Mouse (Mus musculus): Measurements from ENCODE around the gene Pex11g. TPM values are rescaled to one million over a fixed set of nuclear protein-coding genes. Genes with fewer than 3 reads are reported as not detected.

The Pex11g gene
- polyA plus RNA-seq, 1 experiment from 2014 or later: 5.6 TPM

DNA sequence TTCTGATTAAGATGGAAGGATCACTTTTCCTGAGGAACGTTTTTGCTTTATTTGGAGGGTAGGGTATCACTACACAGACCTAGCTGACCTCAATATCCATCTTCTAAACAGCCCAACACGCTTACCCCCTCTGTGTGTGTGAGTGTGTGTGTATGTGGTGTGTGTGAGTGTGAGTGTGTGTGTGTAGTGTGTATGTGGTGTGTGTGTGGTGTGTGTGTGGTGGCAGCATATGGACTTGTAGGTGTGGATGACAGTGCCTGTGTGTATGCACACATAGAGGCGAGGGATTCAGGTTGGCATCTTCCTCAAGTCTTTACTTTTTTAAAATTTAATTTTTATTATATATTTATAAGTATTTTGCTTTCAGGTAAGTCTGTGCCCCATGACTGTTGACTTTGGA is 31.1 kb upstream of the Pex11g start:
- no peak overlapping the region for H3K27ac ChIP-seq
- no peak overlapping the region for H3K9ac ChIP-seq
- no peaks in the 10 kb centered on the region for H3K27me3 ChIP-seq
- peaks cover 28% of the 10 kb centered on the region for H3K4me1 ChIP-seq
- 84% methylated on average over 3 of the region's 3 CpGs for WGBS
- H3K4me2 ChIP-seq: no peak overlapping the region
- no peaks in the 10 kb centered on the region for H3K9me3 ChIP-seq
- ATAC-seq (ENCODE audit: insufficient number of reproducible peaks, low FRiP score, low TSS enrichment, low read depth): no peak
- no peak overlapping the region for H3K4me3 ChIP-seq
- peaks cover 34% of the 10 kb centered on the region for H3K36me3 ChIP-seq

DNA sequence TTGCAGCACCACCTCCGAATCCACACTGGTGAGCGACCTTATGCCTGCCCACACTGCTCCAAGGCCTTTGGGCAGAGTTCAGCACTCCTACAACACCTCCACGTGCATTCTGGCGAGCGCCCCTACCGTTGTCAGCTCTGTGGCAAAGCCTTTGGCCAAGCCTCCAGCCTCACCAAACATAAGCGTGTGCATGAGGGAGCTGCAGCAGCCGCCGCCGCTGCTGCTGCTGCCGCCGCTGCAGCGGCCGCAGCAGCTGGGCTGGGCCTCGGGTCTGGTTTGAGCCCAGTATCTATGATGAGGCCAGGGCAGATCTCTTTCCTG is 28.9 kb upstream of the Pex11g start:
- Histone ChIP-seq H3K9ac (no peak overlapping the region), H3K36me3 (peaks cover 34% of the 10 kb centered on the region), H3K4me3 (no peak overlapping the region), H3K4me1 (peaks cover 27% of the 10 kb centered on the region), H3K27me3 (no peaks in the 10 kb centered on the region), H3K4me2 (no peak overlapping the region), H3K27ac (no peak overlapping the region), H3K9me3 (no peaks in the 10 kb centered on the region)
- ATAC-seq (ENCODE audit: insufficient number of reproducible peaks, low FRiP score, low TSS enrichment, low read depth): no peak
- WGBS: 91% methylated on average over 15 of the region's 15 CpGs

DNA sequence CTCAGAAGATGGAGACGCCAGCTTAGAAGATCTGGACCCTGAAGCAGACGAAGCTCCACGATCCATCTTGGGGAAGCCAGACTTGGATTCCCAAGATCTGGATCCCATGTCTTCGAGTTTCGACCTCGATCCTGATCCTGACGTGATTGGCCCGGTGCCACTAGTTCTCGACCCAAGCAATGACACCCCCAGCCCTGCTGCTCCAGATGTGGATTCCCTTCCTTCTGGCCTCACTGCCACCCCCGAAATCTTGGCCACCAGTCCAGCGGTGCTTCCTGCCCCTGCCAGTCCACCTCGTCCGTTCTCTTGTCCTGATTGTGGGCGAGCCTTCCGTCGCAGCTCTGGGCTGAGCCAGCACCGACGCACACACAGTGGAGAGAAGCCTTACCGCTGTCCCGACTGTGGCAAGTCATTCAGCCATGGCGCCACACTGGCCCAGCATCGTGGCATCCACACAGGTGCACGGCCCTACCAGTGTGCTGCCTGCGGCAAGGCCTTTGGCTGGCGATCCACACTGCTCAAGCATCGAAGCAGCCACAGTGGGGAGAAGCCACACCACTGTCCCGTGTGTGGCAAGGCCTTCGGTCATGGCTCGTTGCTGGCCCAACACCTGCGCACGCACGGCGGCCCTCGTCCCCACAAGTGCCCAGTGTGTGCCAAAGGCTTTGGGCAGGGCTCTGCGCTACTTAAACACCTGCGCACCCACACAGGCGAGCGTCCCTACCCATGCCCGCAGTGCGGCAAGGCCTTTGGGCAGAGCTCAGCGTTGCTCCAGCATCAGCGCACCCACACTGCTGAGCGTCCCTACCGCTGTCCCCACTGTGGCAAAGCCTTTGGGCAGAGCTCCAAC is 28.3 kb upstream of the Pex11g start:
- Histone ChIP-seq H3K4me2 (no peak overlapping the region), H3K9ac (no peak overlapping the region), H3K4me1 (peaks cover 21% of the 10 kb centered on the region), H3K36me3 (peaks cover 34% of the 10 kb centered on the region), H3K4me3 (no peak overlapping the region), H3K9me3 (no peaks in the 10 kb centered on the region), H3K27ac (no peak overlapping the region), H3K27me3 (no peaks in the 10 kb centered on the region)
- ATAC-seq (ENCODE audit: insufficient number of reproducible peaks, low FRiP score, low TSS enrichment, low read depth): no peak
- 96% methylated on average over 44 of the region's 44 CpGs for WGBS

DNA sequence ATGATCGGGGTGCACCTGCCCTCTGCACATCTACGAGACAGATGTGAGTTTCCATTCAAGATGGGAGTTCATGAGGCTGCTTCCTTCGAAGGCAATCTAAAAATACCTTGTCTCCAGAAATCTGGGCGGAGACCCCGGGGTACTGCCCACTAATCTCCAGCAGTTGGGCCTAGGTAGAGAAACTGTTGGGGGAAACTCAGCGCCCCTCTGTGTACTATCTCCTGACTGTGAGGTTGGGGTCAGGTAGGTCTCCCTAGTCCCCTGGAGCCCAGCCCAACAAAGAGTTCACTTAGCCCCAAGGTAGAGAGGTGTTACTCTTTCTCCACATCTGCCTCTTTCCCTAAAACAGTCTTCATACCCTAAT is 26.3 kb upstream of the Pex11g start:
- H3K4me3 ChIP-seq: peak overlapping the region; percentile 88
- peaks cover 34% of the 10 kb centered on the region for H3K36me3 ChIP-seq
- no peaks in the 10 kb centered on the region for H3K9me3 ChIP-seq
- WGBS: 32% methylated on average over 6 of the region's 6 CpGs
- no peak for ATAC-seq (ENCODE audit: insufficient number of reproducible peaks, low FRiP score, low TSS enrichment, low read depth)
- no peaks in the 10 kb centered on the region for H3K27me3 ChIP-seq
- H3K9ac ChIP-seq: peak overlapping the region; percentile 98
- peaks cover 13% of the 10 kb centered on the region; the same call in 1 of the 2 replicates for H3K4me1 ChIP-seq
- H3K27ac ChIP-seq: peak overlapping the region; percentile 94
- peak overlapping the region; percentile 51 for H3K4me2 ChIP-seq

DNA sequence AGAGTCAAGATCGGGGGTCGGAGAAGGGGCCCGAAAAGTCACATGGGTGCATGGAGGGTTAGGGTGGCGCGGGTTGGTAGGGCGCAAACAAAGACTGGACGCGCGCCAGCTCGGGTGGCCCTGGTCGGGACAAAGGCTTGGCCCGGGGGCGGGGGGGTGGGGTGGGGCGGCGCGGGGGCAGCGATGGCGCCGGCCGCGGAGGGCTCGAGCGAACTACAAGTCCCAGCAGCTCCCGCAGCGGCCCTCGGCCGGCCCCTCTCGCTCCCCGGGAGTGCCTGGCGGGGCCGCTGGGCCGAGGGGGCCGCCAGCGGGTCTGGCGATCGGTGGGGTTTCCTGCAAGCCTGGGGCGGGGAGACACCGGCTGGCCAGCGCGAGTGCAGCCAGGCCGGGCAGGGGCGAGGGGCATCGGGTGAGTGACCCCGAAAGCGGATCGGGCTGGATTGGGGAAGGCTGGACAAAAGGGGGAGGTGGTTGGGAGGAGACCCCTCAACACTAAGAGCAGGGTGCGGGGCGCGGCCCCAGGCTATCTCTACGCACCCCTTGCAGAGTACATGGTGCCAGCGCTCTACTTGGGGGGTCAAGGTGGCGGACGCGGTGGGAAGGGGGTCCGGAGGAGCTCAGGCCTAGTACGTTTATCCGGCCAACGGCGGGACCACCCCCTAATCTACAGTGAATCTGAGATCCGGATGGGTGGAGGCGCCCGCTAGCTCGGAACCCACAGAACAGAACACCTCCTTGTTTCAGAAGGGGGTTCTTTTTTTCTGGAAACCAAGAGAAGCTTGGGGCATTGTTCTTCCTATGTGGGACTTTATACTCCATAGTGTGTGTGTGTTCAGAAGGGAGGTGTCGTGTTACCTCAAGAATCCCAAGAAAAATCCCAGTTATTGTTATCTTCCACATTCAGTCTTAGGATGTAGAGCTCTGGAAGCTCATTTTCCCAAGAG is 25.7 kb upstream of the Pex11g start, which contains the start of gene Zfp358:
Gene Zfp358, plus strand, starts transcription at position 238 of the 944 bp plus-strand sequence.
- Histone ChIP-seq H3K36me3 (peaks cover 33% of the 10 kb centered on the region), H3K9me3 (no peaks in the 10 kb centered on the region), H3K27ac (peak within 1 kb of the TSS; percentile 94), H3K4me2 (peak within 1 kb of the TSS; percentile 51), H3K4me1 (peaks cover 13% of the 10 kb centered on the region; the same call in 1 of the 2 replicates), H3K27me3 (no peaks in the 10 kb centered on the region), H3K4me3 (peak within 1 kb of the TSS; percentile 88), H3K9ac (peak within 1 kb of the TSS; percentile 98)
- WGBS: 1% methylated on average over 57 of the region's 64 CpGs
- ATAC-seq (ENCODE audit: insufficient number of reproducible peaks, low FRiP score, low TSS enrichment, low read depth): peak; percentile 90

DNA sequence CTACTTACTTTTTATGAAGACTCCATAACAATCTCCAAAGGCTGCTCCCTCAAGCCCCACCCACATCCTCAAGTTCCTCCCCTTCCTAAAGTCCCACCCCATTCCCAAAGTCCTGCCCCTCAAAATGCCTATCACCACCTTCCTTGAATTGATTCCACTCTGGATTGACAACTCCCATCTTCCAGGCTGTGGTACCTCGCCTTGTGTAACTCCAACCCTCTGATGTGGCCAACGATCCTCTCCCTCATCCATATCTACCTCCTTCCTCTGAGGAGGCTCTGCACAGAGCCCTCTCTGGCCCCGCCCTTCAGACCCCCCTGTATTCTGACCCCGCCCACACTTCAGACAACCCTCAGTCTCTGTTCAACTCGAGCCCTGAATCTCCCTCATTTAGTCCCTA is 17.7 kb upstream of the Pex11g start:
- no peak overlapping the region for H3K9ac ChIP-seq
- no peak overlapping the region for H3K27ac ChIP-seq
- 24% methylated on average over 5 of the region's 5 CpGs for WGBS
- no peaks in the 10 kb centered on the region for H3K4me1 ChIP-seq
- no peaks in the 10 kb centered on the region for H3K27me3 ChIP-seq
- no peak for ATAC-seq (ENCODE audit: insufficient number of reproducible peaks, low FRiP score, low TSS enrichment, low read depth)
- H3K9me3 ChIP-seq: no peaks in the 10 kb centered on the region
- H3K4me3 ChIP-seq: no peak overlapping the region
- H3K36me3 ChIP-seq: no peaks in the 10 kb centered on the region
- no peak overlapping the region for H3K4me2 ChIP-seq

DNA sequence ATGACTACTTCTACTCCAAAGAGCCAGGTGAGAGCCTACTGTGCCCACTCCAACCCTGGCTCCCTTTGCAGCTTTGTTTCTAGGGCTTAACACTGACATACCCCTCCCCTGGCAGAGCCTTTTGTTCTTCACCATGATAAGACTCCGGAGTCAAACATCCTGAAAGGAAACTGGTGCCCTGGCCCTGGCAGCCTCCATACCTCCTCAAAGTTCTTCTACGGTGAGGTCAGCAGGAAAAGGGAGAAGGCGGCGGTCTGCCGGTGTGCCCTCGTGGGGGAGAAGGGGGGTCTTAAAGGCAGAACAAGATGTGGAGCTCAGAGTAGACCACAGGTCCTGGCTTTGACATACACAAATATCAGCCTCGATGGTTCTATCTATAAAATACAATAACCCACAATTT is 16.1 kb upstream of the Pex11g start:
- Histone ChIP-seq H3K9me3 (no peaks in the 10 kb centered on the region), H3K27ac (no peak overlapping the region), H3K9ac (no peak overlapping the region), H3K4me1 (no peaks in the 10 kb centered on the region), H3K36me3 (no peaks in the 10 kb centered on the region), H3K27me3 (no peaks in the 10 kb centered on the region), H3K4me2 (no peak overlapping the region), H3K4me3 (no peak overlapping the region)
- WGBS: 73% methylated on average over 7 of the region's 7 CpGs
- ATAC-seq (ENCODE audit: insufficient number of reproducible peaks, low FRiP score, low TSS enrichment, low read depth): no peak

DNA sequence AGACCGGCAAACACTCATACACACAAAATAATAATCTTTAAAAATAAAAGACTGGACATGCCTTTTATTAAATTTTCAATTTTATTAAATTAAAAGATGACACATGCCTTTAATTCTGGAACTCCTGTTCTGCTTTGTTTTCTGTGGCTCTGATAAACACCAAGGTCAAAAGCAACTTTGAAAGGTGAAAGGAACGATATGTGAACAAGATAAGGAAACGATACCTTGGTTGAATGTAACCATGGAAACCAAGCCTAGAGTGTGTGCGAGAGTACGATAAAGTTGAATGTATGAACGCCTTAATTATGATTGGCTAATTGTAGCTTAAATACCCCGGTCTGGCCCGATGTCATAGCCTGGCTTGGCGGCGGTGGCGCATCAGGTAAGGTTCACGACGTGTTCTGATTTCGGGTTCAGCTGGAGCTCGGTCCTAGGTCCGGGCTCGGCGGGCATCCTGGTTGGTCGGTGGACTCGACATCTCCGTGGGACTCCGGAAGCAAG is 14.8 kb upstream of the Pex11g start:
- Histone ChIP-seq H3K4me2 (no peak overlapping the region), H3K27ac (no peak overlapping the region), H3K27me3 (no peaks in the 10 kb centered on the region), H3K9ac (no peak overlapping the region), H3K36me3 (no peaks in the 10 kb centered on the region), H3K9me3 (no peaks in the 10 kb centered on the region), H3K4me1 (no peaks in the 10 kb centered on the region), H3K4me3 (no peak overlapping the region)
- ATAC-seq (ENCODE audit: insufficient number of reproducible peaks, low FRiP score, low TSS enrichment, low read depth): no peak
- whole genome bisulfite sequencing: 85% methylated on average over 22 of the region's 22 CpGs

DNA sequence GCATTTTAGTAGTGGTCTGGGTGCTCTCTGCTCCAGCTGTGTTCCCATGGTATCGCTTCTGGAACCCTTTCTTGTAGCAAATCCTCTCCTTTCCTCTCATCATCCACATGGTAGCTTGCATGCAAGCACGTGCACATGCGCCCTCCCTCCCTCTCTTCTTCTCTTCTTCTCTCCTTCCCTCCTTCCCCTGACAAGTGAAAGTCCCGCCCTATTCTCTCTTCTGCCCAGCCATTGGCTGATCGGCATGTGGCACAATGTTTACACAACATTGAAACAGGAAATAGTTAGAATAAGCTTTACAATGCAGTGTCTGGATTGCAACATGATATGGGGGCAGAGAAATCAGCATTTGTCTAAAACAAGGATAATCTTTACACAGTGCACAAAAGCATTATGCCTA is 14.1 kb upstream of the Pex11g start:
- Histone ChIP-seq H3K27ac (no peak overlapping the region), H3K4me1 (no peaks in the 10 kb centered on the region), H3K27me3 (no peaks in the 10 kb centered on the region), H3K9ac (no peak overlapping the region), H3K4me2 (no peak overlapping the region), H3K36me3 (no peaks in the 10 kb centered on the region), H3K4me3 (no peak overlapping the region), H3K9me3 (no peaks in the 10 kb centered on the region)
- WGBS: 64% methylated on average over 5 of the region's 5 CpGs
- ATAC-seq (ENCODE audit: insufficient number of reproducible peaks, low FRiP score, low TSS enrichment, low read depth): no peak

DNA sequence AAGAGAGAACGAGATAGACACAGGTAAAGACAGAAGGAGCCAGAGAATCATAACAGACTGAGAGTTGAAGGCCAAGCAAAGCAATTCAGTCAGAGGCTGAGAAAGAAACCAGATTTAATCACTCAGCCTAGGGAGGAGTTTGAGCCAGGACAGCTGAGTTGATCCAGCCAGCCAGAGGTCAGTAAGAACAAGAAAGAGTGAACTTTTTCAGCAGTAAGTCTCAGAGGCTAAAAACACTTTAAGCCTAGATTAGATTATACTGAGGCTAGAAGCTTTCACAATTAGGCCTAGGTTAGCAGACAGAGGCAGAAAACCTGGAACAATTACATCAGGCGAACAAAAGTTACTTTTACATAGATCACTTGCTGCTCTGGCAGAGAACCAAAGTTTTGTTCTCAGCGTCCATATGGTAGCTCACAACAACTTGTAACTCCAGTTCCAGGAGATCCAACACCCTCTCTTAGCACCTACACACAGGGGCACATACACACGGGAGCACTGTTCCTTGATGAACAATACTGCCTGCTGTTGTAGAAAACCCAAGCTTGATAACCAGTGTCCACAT is 12.8 kb upstream of the Pex11g start:
- Histone ChIP-seq H3K36me3 (no peaks in the 10 kb centered on the region), H3K27me3 (peaks cover 10% of the 10 kb centered on the region), H3K4me3 (no peak overlapping the region), H3K4me2 (no peak overlapping the region), H3K27ac (no peak overlapping the region), H3K4me1 (0 out of 2 replicates have a peak, but pooled peaks cover 3% of the 10 kb centered on the region), H3K9me3 (no peaks in the 10 kb centered on the region), H3K9ac (no peak overlapping the region)
- WGBS: 66% methylated on average over 4 of the region's 4 CpGs
- ATAC-seq (ENCODE audit: insufficient number of reproducible peaks, low FRiP score, low TSS enrichment, low read depth): no peak

DNA sequence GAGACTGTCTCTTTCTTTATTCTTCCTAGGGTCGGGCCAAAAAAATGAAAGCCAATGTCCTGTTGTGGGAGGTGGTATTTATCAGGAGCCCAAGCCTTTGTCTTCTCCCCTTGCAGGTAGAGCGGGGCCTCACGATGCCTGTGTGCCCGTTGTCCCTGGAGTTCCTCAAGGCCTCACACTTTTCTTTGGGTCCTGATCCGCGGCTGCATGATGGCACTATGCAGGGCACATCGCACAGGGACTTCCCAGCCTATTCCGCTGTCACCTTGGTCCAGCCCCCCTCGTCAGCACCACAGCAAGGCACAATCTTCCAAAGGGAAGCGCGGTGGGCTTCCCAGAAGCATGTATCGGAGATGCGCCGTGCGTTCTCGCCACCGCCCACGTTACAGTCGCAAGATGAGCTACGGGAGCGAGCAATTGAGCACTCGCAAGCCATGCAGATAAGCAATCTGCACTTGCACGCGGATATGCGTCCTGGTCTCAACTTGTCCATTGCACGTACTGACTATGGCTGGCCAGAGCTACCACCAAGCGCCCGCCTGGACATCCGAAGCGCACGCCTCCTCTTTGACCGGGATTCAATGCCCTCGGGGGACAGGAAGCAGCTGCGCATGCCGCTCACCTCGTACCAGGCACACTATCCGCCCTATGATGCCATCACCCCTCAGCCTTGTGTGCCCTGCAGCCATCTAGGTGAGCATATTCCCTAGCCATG is 8.4 kb upstream of the Pex11g start:
- no peaks in the 10 kb centered on the region for H3K36me3 ChIP-seq
- WGBS: 24% methylated on average over 37 of the region's 37 CpGs
- peak overlapping the region; percentile 20 for H3K4me3 ChIP-seq
- no peaks in the 10 kb centered on the region for H3K9me3 ChIP-seq
- H3K27me3 ChIP-seq: peaks cover 12% of the 10 kb centered on the region
- no peak overlapping the region for H3K9ac ChIP-seq
- no peak overlapping the region for H3K27ac ChIP-seq
- no peak for ATAC-seq (ENCODE audit: insufficient number of reproducible peaks, low FRiP score, low TSS enrichment, low read depth)
- 0 out of 2 replicates have a peak, but pooled peaks cover 3% of the 10 kb centered on the region for H3K4me1 ChIP-seq
- peak overlapping the region; percentile 42 for H3K4me2 ChIP-seq

Measured in limb, embryonic 15.5 days (tissue).